Comparison of ENCODE assay signal across 26 mouse cellular contexts in the genomic region with DNA sequence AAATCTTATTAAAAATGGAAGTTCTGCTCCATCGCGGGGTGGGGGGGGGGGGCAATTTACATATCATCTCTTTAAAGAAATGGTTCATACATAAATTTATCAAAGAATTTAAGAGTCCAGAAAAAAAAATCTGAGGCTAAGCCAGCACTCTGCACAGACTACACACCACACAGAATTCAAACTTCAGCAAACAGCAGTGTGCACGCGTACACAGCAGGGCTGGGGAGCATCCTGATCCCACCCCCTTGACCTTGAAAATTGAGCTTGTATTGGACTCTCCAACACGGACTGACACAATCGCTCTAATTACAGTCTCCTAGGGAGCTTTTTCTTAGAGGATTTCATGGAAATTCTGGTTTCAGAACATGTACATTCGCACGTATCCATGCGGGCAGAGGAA.
DNase-seq lines count a peak whose midpoint lies in the region; ATAC-seq lines count a peak whose summit lies in the region.
"Had no signal": no experiment of that assay in that cellular context is flagged by ENCODE, and none has a peak within 500 bp of the region (broad histone marks: within the 10 kb centered on the region; RNA-seq: fewer than 3 reads in every experiment).

No protein-coding gene starts in this region.

- H3K9me3 ChIP-seq in forebrain, embryonic 12.5 days, result no peaks in the 10 kb centered on the region
- H3K9me3 ChIP-seq in forebrain, embryonic 11.5 days (ENCODE audit: control insufficient read depth, low read length), result no peaks in the 10 kb centered on the region
- H3K9me3 ChIP-seq in kidney, embryonic 16.5 days (ENCODE audit: low read length), result no peaks in the 10 kb centered on the region
- H3K9me3 ChIP-seq in midbrain, embryonic 14.5 days (ENCODE audit: control insufficient read depth, low read length), result no peaks in the 10 kb centered on the region
- H3K9me3 ChIP-seq in midbrain, embryonic 16.5 days (replicated peaks; ENCODE audit: control insufficient read depth, low read length, poor library complexity, severe bottlenecking), result no peaks in the 10 kb centered on the region
- H3K9me3 ChIP-seq: embryonic facial prominence, embryonic 15.5 days; G1E; hindbrain, embryonic 12.5 days; hindbrain, embryonic 15.5 days had no signal

- H3K4me1 ChIP-seq in forebrain, embryonic 12.5 days, result peaks cover 7% of the 10 kb centered on the region
- no peaks in the 10 kb centered on the region for H3K4me1 ChIP-seq in forebrain, embryonic 11.5 days (replicated peaks; ENCODE audit: control insufficient read depth, insufficient read depth, low read length)
- H3K4me1 ChIP-seq in kidney, embryonic 16.5 days (ENCODE audit: insufficient read depth, low read length), result no peaks in the 10 kb centered on the region
- H3K4me1 ChIP-seq in midbrain, embryonic 14.5 days (ENCODE audit: control insufficient read depth, insufficient read depth, low read length), result peaks cover 6% of the 10 kb centered on the region; the same call in 1 of the 2 replicates
- H3K4me1 ChIP-seq in midbrain, embryonic 16.5 days (ENCODE audit: control insufficient read depth, insufficient read depth, low read length), result peaks cover 6% of the 10 kb centered on the region
- H3K4me1 ChIP-seq: embryonic facial prominence, embryonic 15.5 days had no signal

- no peak overlapping the region for H3K27ac ChIP-seq in forebrain, embryonic 12.5 days
- no peak overlapping the region for H3K27ac ChIP-seq in forebrain, embryonic 11.5 days (ENCODE audit: low read depth, low read length)
- no peak overlapping the region for H3K27ac ChIP-seq in kidney, embryonic 16.5 days (ENCODE audit: low read length)
- H3K27ac ChIP-seq in midbrain, embryonic 14.5 days (replicated peaks; ENCODE audit: low read depth, low read length), result no peak overlapping the region
- no peak overlapping the region for H3K27ac ChIP-seq in midbrain, embryonic 16.5 days (ENCODE audit: low read length)
- H3K27ac ChIP-seq: embryonic facial prominence, embryonic 15.5 days; gastrocnemius, adult 2 months; hindbrain, embryonic 12.5 days; hindbrain, embryonic 15.5 days had no signal

- no peaks in the 10 kb centered on the region for H3K36me3 ChIP-seq in forebrain, embryonic 12.5 days (replicated peaks)
- no peaks in the 10 kb centered on the region for H3K36me3 ChIP-seq in forebrain, embryonic 11.5 days (ENCODE audit: control insufficient read depth, insufficient read depth, low read length)
- no peaks in the 10 kb centered on the region for H3K36me3 ChIP-seq in kidney, embryonic 16.5 days (ENCODE audit: insufficient read depth, low read length)
- H3K36me3 ChIP-seq in midbrain, embryonic 14.5 days (ENCODE audit: control insufficient read depth, insufficient read depth, low read length), result no peaks in the 10 kb centered on the region
- H3K36me3 ChIP-seq in midbrain, embryonic 16.5 days (ENCODE audit: control insufficient read depth, insufficient read depth, low read length), result no peaks in the 10 kb centered on the region
- H3K36me3 ChIP-seq: embryonic facial prominence, embryonic 15.5 days; G1E; hindbrain, embryonic 12.5 days; hindbrain, embryonic 15.5 days had no signal

- DNase-seq in forebrain, embryonic 11.5 days (ENCODE audit: low spot score), result no peak
- no peak for DNase-seq in kidney, postnatal 4 days
- DNase-seq in midbrain, embryonic 14.5 days, result peak; percentile 15
- DNase-seq in retina, embryonic 14.5 days (ENCODE audit: low spot score), result peak; percentile 48
- DNase-seq in lung, adult 18-20 months, result no peak
- DNase-seq: adrenal gland, adult 2 months; adrenal gland, postnatal 14 days; B cell, adult 2 months; cerebellum, adult 11-12 months; cerebellum, adult 8-10 months; cerebellum, postnatal 10 days; cerebellum, postnatal 36 days; embryo, embryonic 11 days; gastrocnemius, adult 2 months; gastrocnemius, postnatal 14 days; heart, adult 11 months had no signal

- peak; percentile 45; the same call in 1 of the 2 replicates for ATAC-seq in forebrain, embryonic 12.5 days (ENCODE audit: low FRiP score)
- no peak; the same call in 1 of the 2 replicates for ATAC-seq in forebrain, embryonic 11.5 days (replicated peaks; ENCODE audit: low FRiP score)
- 0 out of 2 replicates have a peak, but pooled peaks have one; percentile 39 for ATAC-seq in kidney, embryonic 16.5 days (ENCODE audit: low FRiP score, low TSS enrichment)
- no peak for ATAC-seq in midbrain, embryonic 14.5 days (ENCODE audit: low FRiP score, low TSS enrichment)
- ATAC-seq in midbrain, embryonic 16.5 days, result no peak
- ATAC-seq: Patski had no signal

- H3K4me2 ChIP-seq in forebrain, embryonic 12.5 days, result no peak overlapping the region
- H3K4me2 ChIP-seq in forebrain, embryonic 11.5 days (ENCODE audit: low read depth, low read length, severe bottlenecking), result no peak overlapping the region
- no peak overlapping the region for H3K4me2 ChIP-seq in kidney, embryonic 16.5 days (replicated peaks; ENCODE audit: low read depth, low read length)
- no peak overlapping the region for H3K4me2 ChIP-seq in midbrain, embryonic 14.5 days (ENCODE audit: low read length)
- H3K4me2 ChIP-seq in midbrain, embryonic 16.5 days (ENCODE audit: low read length), result no peak overlapping the region
- H3K4me2 ChIP-seq: embryonic facial prominence, embryonic 15.5 days; heart, embryonic 11.5 days; hindbrain, embryonic 12.5 days; hindbrain, embryonic 15.5 days had no signal

- 74% methylated on average over 9 of the region's 9 CpGs for WGBS in forebrain, embryonic 12.5 days
- 87% methylated on average over 9 of the region's 9 CpGs for WGBS in forebrain, embryonic 11.5 days
- 72% methylated on average over 9 of the region's 9 CpGs for WGBS in kidney, embryonic 16.5 days
- WGBS in midbrain, embryonic 14.5 days, result 72% methylated on average over 9 of the region's 9 CpGs
- WGBS in midbrain, embryonic 16.5 days, result 57% methylated on average over 9 of the region's 9 CpGs

- H3K9ac ChIP-seq in forebrain, embryonic 12.5 days, result no peak overlapping the region
- H3K9ac ChIP-seq in forebrain, embryonic 11.5 days (ENCODE audit: low read length), result no peak overlapping the region
- no peak overlapping the region for H3K9ac ChIP-seq in kidney, embryonic 16.5 days (replicated peaks; ENCODE audit: low read length)
- H3K9ac ChIP-seq in midbrain, embryonic 14.5 days (replicated peaks; ENCODE audit: low read length), result no peak overlapping the region
- H3K9ac ChIP-seq in midbrain, embryonic 16.5 days (ENCODE audit: low read depth, low read length), result no peak overlapping the region
- H3K9ac ChIP-seq: embryonic facial prominence, embryonic 15.5 days; hindbrain, embryonic 12.5 days; hindbrain, embryonic 15.5 days had no signal

- H3K27me3 ChIP-seq in forebrain, embryonic 12.5 days, result no peaks in the 10 kb centered on the region
- H3K27me3 ChIP-seq in forebrain, embryonic 11.5 days (ENCODE audit: control insufficient read depth, insufficient read depth, low read length), result no peaks in the 10 kb centered on the region
- no peaks in the 10 kb centered on the region for H3K27me3 ChIP-seq in kidney, embryonic 16.5 days (ENCODE audit: insufficient read depth, low read length)
- no peaks in the 10 kb centered on the region for H3K27me3 ChIP-seq in midbrain, embryonic 14.5 days (ENCODE audit: control insufficient read depth, insufficient read depth, low read length)
- no peaks in the 10 kb centered on the region for H3K27me3 ChIP-seq in midbrain, embryonic 16.5 days (ENCODE audit: control insufficient read depth, insufficient read depth, low read depth, low read length)
- H3K27me3 ChIP-seq: CH12.LX; embryonic facial prominence, embryonic 15.5 days; hindbrain, embryonic 12.5 days; hindbrain, embryonic 15.5 days had no signal

- no peak overlapping the region for H3K4me3 ChIP-seq in forebrain, embryonic 12.5 days (replicated peaks)
- no peak overlapping the region for H3K4me3 ChIP-seq in forebrain, embryonic 11.5 days (ENCODE audit: low read depth, low read length)
- H3K4me3 ChIP-seq in kidney, embryonic 16.5 days (ENCODE audit: low read length), result no peak overlapping the region
- H3K4me3 ChIP-seq in midbrain, embryonic 14.5 days (replicated peaks; ENCODE audit: low read depth, low read length), result no peak overlapping the region
- H3K4me3 ChIP-seq in midbrain, embryonic 16.5 days (ENCODE audit: low read depth, low read length), result no peak overlapping the region
- H3K4me3 ChIP-seq: embryonic facial prominence, embryonic 15.5 days; gastrocnemius, adult 2 months; hindbrain, embryonic 12.5 days; hindbrain, embryonic 15.5 days had no signal

Comparison
In these comparisons a context has a peak if more than half of its experiments do, and no peak if none do; other contexts are left out.
1. ATAC-seq: peak in forebrain, embryonic 12.5 days (single experiment) and kidney, embryonic 16.5 days (single experiment); none in forebrain, embryonic 11.5 days (single experiment), midbrain, embryonic 14.5 days (single experiment) and midbrain, embryonic 16.5 days (single experiment).
2. DNase-seq: peak in midbrain, embryonic 14.5 days (single experiment) and retina, embryonic 14.5 days (single experiment); none in forebrain, embryonic 11.5 days (single experiment), kidney, postnatal 4 days (0 of 2) and lung, adult 18-20 months (0 of 2).